Mouse (Mus musculus) kidney, postnatal 14 days (tissue): ENCODE results near the gene Bloc1s5.
A peak's percentile ranks its signal among the peaks of the same experiment; 100 is the strongest.

ENCODE experiments used
- DNase-seq: peaks from one replicate; pipeline ENCODE4 v3.0.0; 2022; ENCODE audit warnings: mixed read lengths

The Bloc1s5 gene

DNA sequence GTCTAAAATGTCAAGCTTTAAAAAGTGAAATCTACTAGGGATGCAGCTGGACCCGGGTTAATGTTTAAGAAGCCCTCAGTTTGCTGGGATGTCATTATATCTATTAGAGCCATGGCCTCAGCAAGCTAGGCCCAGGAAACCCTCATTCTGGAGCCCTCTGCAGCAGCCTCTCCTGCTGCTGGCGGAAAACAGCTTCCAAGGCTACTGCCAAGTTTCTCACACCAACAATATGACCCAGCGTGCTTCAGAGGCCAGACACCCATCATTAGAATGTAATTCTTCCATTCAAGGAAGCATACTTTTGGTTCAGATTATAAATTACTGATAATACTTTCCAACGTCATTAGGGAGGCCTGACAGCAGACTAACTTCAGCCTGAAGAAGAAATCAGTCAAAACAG is 18.0 kb downstream of the Bloc1s5 start:
- peak; percentile 38 for DNase-seq

DNA sequence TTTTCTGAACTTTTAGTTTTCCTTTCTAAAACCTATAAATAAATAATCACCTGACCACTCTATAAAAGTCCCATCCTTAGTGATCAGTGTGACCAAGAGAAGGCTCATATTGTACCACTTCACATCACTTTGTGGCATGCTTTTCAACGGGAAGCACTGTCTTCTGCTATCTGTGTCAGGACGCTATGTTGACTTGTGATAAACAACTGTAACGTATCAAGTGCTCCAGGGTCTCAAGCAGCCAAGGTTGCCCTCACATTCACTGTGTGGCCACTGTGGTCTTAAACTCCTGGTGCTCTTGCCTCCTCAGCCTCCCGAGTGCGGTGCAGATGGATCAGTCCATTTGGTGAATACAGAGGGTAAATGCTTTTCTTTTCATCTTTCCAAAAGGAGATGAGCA is 19.3 kb downstream of the Bloc1s5 start:
- DNase-seq, result no peak

DNA sequence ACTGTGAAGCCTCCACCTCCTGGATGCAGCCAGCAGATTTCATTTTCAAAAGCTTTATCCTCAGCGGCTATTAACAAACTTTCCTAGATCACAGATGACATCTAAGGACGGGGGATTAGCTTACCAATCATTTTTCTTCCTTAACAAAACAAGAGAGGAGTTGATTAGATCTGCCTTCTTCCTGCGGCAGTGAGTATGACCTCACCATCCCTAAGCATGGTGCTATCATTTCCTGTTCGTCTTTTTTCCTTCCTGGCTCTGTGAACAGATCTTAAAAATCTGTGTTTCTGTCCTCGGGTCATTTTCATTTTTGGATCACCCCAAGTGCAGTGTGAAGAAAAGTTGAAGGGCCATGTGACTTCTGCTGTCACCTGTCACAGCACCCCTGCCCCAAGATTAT is 20.6 kb downstream of the Bloc1s5 start:
- DNase-seq, result no peak

DNA sequence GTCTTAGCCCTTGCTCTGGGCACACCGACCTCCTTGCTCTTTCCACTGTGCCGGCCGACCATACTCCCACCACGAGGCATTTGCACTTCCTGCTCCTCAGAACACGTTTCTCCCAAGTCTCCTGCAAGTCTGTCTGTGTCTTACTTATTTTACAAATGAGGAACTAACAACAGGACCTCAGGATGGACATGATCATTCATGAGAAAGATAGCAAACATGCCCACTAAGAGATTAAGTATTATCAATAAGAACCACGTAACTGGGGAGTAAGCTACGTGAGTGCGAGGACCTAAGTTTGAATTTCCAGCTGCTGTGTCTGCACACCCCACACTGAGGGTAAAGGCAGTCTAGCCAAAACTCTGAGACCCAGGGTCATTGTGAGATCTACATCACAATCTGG is 21.3 kb downstream of the Bloc1s5 start:
- DNase-seq, result no peak

DNA sequence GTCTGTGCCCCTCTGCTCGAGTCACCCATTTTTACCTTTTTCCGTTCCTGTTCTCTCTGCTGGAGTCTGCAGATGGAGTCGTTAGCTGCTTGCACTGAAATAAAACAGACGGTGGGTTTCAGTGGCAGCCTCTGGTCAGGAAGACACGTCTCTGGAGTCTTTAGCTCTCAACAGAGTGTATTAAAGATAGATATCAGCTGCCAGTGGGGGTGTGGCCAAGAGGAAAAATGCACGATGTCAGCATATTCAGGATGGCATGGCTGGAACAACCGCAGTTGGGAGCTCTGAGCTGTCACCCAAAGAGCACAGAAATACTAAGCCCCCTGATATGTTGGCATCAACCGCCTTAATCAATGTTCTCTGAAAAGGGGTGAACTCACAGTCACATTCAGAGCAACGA is 22.3 kb downstream of the Bloc1s5 start:
- DNase-seq, result no peak

DNA sequence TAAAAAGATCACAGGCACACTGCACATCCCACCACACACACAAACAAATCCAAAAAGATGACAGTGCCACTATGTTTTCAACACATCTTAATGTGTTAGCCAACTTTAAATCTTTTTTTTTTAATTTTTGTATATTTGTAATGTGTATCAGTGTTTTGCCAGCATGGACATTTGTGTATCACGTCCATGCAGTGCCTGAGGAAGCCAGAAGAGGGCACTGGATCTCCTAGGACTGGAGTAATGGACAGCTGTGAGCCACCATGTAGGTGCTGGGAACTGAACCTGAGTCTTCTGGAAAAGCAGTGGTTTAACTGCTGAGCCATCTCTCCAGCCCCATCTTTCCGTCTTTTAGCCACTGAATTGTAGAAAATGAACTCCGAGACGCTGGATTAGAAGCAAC is 22.7 kb downstream of the Bloc1s5 start:
- no peak for DNase-seq

DNA sequence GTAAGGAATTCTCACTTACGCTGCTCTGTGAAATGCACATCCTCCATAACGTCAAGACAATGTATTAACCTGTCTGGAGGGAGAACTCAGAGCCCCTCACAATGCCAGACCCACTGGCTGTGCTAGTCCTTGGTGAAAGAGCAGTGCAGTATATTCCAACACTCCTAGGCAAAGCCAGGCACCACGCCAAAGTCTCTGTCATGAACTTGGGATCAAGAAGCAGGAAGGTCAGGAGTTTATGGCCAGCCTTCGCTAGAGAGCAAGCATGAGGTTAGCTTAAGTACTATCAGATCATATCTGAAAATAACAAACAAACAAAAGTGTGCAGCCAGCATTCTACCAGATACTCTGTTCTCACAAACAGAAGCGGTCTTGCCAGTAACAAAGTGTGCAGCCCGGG is 24.6 kb downstream of the Bloc1s5 start:
- peak; percentile 67 for DNase-seq

DNA sequence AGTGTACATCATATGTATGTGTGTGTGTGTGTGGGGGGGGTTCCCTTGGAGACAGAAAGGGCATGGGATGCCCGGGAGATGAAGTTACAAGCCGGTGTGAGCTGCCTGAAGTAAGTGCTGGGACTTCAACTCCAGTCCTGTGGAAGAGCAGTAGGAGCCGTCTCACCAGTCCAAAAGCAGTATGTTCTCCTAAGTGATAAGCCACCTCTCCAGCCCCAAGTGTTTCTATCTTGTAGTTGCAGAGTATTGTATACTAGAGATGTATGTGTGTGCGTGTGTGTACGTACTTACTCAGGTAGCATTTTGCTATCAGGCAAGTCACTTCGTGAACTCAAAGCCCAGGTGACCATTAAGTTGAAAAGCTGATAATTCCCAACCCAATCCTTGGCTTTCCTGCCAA is 27.8 kb downstream of the Bloc1s5 start:
- DNase-seq, result no peak

DNA sequence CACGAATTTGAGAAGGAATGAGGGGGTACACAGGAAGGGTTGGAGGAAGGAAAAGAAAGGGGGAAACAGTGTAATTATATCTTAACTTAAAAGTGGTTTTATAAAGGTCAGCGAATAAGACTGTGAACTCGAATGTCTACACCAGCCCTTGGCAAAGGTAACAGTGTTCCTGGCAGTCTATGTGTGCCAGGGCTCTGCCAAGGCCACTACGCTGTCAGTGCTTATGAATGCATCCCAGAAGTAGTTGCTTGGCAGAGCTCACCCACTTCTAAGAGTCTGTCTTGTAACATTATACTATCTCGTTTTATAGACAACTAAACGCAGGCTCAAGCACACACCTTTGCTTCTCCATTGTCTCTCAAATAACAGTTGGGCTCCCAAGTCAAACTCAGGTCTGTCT is 29.6 kb downstream of the Bloc1s5 start:
- DNase-seq, result no peak

DNA sequence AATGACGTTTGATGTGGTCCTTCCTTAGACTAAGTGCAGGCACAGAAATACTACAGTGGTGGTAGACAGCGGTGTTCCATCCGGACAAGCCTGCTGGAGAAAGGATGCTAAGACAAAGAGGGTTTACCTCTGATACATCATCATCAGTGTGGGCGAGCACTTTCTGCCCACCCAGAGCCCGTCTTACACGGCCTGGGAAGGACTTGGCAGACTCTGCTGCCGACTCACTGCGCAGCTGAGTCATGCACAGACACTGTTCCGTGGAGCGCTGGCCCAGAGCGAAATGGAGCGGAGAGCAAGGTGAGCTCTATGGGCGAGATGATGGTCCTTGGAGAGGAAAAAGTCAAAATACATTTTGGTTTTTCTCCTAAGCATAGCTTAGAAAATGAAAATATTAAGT is 31.9 kb downstream of the Bloc1s5 start:
- no peak for DNase-seq

DNA sequence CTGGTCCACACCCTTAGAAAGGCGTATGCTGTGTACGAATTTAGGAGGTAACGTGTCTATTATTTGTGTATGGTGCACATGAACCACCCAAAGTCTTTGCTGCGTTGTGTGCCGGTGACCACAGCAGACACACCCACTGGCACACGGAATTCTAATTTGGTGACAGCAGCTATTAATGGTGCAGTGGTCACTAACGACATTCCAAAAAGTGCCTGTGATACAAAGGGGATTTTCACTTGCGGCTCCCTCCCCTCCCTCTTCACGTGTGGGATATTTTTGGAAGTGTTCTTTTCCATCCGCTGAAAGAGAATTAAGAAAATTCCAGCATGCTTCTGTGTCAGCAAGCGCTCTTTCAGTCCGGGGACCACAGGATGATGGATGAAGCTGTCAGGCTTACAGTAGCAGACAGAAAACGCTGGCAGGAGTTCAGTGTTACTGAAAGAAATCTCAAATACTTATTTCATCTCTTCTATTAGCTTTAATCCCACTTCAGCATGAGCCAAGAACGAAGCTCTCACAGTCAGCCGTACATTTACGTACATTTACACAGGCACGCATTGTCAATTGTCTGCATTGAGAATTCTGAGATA is 32.6 kb downstream of the Bloc1s5 start:
- DNase-seq, result no peak

DNA sequence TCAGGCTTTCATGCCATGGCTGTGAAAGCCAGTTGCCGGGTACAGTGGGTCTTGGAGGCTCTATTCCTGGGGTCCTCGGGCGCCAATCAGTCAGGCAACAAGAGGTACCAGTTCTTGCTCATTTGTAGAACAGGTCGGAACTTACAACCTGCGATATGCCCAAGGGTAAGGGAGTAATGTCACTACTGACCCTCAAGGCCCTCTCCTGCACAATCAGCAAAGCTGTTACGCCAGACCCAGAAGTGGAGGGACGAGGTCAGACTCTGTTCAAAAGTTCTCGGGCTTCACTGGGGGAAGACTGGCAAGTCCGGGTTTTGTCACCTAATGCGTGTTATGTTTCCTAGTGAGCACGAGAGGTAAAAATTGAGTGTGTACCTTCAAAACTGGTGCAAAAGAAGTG is 34.1 kb downstream of the Bloc1s5 start:
- DNase-seq, result no peak

DNA sequence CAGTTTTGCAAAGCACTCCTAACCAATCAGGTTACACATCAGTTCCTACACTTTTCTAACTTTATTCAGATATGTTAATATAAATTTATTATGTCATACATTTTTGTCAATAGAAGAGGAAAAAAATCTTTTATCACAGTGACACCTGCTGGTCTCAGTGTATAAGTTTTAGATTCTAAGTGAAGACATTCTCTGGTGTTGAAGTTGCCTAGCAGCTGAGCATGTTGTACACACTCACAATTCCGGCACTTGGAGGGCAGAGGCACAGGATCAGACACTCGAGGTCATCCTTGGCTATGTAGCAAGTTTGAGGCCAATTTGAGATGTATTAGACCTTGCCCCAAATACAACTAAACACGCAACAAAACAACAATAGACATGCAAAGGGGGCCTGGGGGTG is 37.8 kb downstream of the Bloc1s5 start:
- DNase-seq, result no peak

DNA sequence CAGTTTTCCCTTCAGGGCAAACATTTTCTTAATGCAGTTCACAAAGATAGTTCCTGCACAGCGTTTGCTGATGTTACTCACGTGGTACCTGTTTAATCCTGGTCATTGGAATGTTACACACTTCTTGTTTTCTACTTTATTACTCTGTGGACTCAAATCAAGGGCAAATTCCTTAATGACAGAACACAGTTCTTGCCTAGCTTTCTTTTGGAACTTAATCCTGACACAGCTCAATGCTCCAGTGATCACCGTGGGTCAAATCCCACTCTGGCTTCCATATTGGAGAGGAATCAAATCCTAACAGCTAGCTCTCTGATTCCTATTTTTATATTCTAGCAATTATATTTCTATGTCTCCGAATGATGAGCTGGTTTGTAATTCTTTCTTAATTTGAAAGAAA is 38.4 kb downstream of the Bloc1s5 start:
- DNase-seq, result peak; percentile 39

DNA sequence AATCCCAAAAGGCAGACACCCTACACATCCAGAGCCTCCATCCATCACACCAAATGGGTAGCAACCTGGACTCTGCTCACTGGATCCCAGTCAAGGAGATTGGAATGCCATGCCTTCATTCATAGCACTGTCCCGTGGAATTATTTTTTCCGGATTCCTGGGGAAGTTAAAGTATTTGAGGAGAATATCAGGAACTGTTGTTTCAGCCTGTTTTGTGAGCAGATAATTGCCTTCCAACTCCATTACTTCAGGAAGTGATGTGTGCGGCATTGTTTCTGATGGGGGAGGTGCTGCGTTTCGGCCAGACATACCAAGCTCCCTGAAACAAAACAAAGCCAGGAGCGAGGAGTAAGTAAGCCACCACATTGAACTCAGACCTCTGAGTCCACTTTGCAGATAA is 41.8 kb downstream of the Bloc1s5 start:
- peak; percentile 52 for DNase-seq

DNA sequence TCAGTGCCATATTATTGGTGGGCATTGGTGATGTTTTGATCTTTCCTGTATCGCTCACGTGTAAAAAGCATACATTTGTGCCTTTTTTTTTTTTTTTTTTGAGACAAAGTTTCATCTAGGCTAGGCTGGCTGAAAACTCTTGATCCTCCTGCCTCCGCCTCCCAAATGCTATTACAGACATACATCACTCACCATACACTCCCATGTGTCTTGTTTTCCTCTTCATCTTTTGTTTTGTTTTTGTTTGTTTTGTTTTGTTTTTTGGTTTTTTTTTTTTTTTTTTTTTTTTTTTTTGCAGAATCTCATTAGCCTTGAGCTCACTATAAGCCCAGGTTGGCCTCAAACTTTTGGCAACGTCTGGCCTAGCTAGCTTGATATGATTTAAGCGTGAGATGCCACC is 47.6 kb downstream of the Bloc1s5 start:
- no peak for DNase-seq

DNA sequence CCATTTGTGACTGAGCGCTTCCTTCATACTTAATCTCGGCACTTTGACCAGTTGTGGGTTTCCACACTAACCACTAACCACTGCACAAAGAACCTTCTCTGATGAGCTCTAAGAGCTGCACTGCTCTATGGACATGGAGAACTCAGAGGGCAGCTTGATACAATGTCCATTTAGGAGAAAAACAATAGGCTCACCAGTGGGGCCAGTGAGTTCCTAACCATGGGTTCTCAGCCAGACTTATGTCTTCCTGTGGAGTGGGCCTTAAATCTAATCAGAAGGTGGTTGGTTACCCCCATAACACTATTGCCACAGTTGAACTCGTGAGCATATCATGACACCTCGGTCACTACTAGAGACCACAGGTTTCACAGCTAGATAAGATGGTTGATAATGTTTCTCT is 48.5 kb downstream of the Bloc1s5 start:
- no peak for DNase-seq

DNA sequence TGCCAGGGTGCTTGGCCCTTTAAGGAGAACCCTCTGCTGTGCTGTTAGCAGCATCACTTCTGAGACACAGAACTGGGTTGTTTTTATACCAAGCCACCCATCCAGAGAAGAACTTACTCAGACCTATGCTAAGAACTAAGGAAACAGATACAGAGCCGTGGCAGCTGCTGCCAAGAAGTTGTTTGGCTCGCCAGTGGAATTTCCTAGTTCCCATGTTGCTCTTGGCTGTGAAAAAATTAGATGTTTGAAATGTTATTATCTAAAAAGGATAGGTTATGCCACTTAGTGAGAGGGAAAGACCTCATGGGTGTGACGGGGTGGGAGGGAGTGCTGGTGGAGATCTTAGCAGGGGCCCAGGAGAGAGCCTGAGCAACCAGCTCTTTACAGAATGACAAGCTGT is 52.1 kb downstream of the Bloc1s5 start:
- peak; percentile 37 for DNase-seq

DNA sequence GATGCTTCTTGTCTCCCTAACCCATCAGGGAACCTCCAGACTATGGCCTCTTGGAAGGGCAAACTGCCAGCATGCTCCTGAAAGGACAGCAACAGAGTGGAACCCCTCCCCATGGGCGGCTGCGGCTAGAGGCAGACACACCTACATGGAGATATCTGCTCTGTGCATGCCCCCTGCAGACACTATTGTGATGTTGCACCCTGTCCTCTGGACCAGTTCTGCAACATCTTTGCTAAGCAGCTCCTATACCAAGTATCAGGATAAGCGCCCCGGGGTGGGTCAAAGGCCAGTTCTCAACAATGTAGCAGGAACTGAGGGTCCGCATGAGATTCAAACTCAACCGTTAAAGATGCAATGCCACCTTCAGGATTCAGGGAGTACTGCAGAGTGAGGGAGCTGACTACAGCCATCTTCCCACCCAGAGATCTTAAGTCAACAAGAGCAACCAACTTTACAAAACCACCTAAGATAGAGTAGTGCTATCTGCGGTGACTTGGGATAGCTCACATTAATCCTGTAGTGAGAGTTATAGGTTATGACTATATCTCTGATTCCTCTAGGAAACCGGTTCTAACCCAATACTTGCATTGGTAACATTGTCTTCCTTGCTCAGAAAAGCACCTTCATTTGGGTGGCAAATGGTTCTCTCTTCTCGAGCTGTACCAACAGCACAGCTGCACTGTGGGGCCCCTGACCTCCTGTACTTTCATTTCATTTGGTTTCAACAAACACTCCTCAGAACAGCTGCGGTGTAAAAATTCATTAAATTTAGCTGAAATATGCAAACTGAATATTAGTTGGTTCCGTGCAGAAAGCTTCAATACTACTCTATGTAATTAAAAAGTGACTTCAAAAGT is 54.1 kb downstream of the Bloc1s5 start:
- DNase-seq, result peak; percentile 84

DNA sequence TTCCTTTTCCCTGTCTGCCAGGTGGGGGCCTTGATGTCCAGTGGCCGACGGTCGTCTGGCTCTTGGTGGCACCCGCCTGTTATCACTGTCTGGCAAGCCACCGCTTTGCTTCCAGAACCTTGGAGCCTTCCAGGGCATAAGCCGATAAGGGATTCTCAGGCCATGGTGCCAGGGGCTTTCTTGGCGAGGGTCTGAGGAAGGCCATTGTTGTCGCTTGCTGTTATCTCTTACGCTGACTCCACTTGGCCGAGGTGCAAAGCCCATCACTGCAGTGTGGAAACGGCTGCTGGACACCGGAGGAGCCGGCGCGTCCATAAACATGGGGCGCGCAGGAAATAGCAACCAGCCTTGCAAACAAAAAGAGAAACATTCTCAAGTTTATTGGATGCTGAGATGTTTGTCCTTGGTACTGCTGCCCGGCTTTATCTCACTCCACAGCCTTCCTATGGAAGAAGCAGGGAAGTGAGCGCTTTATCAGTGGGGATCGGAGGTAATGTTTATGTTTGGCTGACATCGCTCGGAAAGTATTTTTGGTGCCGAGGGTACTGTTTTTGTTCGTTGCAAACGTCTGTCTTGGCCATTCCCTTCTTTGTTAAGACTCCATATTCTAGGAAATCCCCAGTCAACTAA is 54.8 kb downstream of the Bloc1s5 start:
- no peak for DNase-seq

DNA sequence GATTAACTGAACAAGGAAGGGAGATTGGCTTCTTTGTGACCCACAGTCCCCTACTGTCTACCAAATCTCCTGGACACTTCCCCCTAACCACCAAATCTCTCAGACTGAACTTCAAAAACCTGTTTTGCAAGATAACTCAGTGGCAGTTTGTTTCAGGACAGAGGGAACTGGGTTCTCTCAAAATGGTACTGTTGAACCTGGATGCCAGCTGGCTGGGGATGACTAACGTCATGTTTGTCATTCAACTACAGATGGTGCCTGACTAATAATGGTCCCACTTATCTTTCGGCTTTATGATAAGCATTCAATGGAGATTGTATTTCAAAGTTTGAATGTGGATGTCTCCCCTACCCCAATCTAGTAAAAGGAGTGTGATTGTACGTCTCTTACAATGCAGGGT is 60.2 kb downstream of the Bloc1s5 start:
- no peak for DNase-seq

DNA sequence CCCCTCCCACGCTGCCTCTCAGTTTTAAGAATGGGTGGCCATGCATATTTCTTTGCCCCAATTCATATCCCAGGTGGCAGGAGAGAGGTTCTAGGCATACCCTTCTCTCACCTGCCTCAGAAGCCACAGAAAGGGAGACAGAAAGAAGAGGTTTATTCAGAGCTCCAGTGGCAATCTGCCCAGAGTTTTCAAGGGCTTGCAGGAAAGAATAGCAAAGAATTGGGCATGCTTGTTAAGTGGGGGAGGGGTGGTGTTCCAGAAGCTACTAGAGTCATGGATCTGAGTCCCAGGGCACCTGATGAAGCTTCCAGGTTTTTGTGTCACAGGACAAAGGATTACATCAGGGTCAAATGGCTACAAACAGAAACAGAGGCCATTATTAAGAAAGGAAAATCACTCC is 61.6 kb downstream of the Bloc1s5 start:
- DNase-seq, result no peak

DNA sequence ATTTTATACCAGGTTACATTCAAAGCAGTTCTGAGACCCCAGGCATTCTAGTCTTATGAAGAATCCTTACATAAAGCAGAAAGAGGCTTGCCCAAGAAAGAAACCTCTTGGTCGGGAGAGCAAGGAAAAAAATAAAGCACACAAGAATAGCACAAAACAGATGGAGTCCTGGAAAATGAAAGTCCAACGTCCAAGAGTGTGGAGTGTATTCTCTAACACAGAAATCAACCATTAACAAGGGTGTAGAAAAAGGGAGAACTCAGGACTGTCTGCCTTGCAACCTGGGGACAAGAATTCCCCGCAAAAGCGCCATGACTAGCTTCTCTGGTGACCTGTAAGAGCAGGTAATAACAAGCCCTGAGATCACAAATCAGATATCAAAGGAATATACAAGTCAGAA is 69.7 kb downstream of the Bloc1s5 start:
- peak; percentile 18 for DNase-seq

DNA sequence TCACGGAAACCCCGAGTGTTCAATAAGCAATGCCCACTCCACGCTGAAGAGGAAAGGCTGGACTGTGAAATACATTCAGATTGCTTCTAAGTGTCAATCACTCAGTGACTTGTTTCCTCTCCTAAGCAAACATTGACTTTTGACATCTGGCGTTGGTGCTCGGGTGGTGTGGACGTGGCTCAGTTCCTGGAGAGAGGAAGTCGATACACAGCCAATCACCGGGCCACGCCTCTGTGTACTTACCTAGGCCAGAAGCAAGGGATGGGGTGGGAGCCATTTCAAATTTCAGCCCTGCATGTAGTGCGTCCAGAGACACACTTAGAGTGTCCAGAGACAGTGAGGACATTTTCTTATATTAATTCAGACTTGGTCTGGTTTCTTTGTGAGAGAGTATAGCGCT is 80.3 kb downstream of the Bloc1s5 start:
- DNase-seq, result no peak
